Mouse (Mus musculus): Measurements from ENCODE around the gene H2afj. TPM values are rescaled to one million over a fixed set of nuclear protein-coding genes. Genes with fewer than 3 reads are reported as not detected.

The H2afj gene
- total RNA-seq, 2 experiments from 2014 or later = 56.9 to 66.7 TPM

DNA sequence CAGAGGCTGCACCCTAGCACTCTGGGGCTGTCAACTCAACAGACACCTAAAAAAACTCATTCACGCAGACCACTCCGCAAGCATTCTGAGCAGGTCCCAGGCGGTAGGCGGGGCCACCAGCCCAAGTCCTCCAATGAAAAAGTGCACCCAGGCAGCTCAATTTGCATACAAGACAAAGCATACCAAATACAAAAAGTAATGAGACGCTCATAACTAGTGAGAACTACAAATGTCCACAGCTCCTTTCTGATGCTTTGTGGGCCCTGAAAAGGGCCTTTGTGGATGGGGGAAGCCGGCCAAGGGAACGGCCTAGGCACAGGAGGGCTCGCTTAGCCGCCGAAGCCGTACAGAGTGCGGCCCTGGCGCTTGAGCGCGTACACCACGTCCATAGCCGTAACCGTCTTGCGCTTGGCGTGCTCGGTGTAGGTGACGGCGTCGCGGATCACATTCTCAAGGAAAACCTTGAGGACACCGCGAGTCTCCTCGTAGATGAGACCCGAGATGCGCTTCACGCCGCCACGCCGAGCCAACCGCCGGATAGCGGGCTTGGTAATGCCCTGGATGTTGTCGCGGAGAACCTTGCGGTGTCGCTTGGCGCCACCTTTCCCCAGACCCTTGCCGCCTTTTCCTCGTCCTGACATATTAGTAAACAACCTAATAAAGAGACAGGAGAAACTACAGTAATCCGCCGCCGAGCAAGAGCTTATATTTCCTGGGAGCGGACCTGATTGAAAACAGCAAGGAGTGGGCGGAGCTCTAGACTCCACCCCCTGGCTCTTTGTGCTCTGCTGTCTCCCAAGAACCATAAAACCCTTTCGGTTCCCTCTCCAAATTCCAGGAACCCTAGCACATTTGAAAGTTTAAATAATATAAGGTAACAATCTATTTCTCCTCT lies 4.1 kb upstream of the H2afj start, which contains the start of gene Hist4h4:
Hist4h4 (minus strand) TSS at position 677 of the 895 bp plus-strand sequence.
- DNase-seq (ENCODE audit: low spot score in 2 of 2) = peak; percentile 96 to 98
- intact Hi-C loops (cut with DNase I) = loop anchor here (1.0 to 10.0 kb wide), 2 partner anchors 23 to 269 kb away; partner anchors contain the start of gene BC049715

DNA sequence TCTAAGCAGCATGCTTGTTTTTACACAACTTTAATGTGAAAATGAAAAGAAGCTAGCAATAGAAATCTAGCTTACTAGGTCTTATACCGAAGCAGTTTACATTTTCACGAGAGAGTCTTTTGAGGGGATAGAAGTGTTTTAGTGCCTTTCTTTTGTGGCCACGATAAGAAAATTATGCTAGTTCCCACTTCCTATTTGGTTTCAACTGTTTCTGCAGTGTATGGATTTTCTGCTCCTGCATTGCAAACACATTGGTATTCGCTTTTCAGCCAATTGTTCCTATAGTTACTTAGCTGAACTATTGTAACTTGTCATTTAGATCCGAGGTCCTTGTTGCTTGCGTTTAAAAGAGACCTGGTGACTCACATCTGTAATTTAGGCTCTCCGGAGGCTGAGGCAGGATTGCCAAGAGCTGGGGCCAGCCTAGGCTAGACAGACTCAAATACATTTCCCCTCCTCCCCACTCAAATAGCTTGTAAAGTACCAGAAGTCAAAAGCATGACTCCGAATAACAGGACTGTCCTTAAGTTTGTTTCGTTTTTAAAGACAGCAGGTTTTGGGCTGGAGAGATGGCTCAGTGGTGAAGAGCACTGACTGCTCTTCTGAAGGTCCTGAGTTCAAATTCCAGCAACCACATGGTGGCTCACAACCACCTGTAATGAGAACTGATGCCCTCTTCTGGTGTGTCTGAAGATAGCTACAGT lies 3.2 kb upstream of the H2afj start:
- intact Hi-C loops (cut with DNase I) = loop anchor here (1.0 to 10.0 kb wide), 2 partner anchors 22 to 270 kb away; partner anchors contain the start of gene BC049715
- DNase-seq (ENCODE audit: low spot score in 2 of 2) = no peak

GRCm38 (mm10) chr6:136805409-136805775 lies 2.7 kb upstream of the H2afj start:
- intact Hi-C loops (cut with DNase I) = loop anchor here (10.0 kb wide), 1 partner anchor 271 kb away; no protein-coding TSS in a partner anchor

GRCm38 (mm10) chr6:136806819-136807218 lies 1.2 kb upstream of the H2afj start:
- DNase-seq (ENCODE audit: low spot score in 2 of 2) = no peak
- intact Hi-C loops (cut with DNase I) = loop anchor here (10.0 kb wide), 1 partner anchor 272 kb away; no protein-coding TSS in a partner anchor

More at GRCm38 (mm10) chr6:136805409-136805775, 2.7 kb upstream of the H2afj start:
- no peak for DNase-seq (ENCODE audit: low spot score in 2 of 2)

DNA sequence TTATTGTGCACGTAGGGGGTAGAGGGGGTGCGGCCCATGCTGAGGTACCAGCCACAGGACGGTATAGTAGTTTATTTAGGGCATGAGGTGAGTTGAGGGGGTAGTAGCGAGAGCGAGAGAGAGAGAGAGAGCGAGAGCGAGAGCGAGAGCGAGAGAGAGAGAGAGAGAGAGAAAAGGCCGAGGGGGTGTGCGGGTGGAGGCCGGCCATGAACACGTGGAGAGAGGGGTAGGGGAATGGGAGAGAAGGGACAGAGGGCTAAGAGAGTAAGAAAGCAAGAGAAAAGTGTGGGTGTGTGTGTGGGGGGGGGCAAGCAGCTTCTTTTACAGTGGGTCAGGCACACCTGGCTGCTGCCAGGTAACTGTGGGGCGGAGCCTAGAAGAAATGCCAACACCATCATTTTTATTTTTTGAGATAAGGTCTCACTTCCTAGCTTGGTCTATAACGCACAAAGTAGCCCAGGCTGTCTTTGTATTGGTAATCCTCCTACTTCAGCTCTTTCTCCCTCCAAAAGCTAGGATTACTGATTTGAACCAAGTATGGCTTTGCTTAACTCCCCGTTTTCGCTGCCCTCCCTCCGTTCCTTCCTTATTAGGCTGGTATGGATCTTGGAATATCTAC lies 540 bp upstream of the H2afj start:
- intact Hi-C loops (cut with DNase I) = loop anchor here (10.0 kb wide), 1 partner anchor 273 kb away; no protein-coding TSS in a partner anchor
- no peak for DNase-seq (ENCODE audit: low spot score in 2 of 2)

- peak; percentile 45 to 66 for DNase-seq (ENCODE audit: low spot score in 2 of 2)
- intact Hi-C loops (cut with DNase I) = loop anchor here (10.0 kb wide), 1 partner anchor 274 kb away; no protein-coding TSS in a partner anchor
Observed at GRCm38 (mm10) chr6:136808631-136809046, 595 bp downstream of the H2afj start.

- intact Hi-C loops (cut with DNase I) = loop anchor here (10.0 kb wide), 1 partner anchor 274 kb away; no protein-coding TSS in a partner anchor
- peak; percentile 39 to 68 for DNase-seq (ENCODE audit: low spot score in 2 of 2)
Observed at GRCm38 (mm10) chr6:136809077-136809476, 1.0 kb downstream of the H2afj start.

DNA sequence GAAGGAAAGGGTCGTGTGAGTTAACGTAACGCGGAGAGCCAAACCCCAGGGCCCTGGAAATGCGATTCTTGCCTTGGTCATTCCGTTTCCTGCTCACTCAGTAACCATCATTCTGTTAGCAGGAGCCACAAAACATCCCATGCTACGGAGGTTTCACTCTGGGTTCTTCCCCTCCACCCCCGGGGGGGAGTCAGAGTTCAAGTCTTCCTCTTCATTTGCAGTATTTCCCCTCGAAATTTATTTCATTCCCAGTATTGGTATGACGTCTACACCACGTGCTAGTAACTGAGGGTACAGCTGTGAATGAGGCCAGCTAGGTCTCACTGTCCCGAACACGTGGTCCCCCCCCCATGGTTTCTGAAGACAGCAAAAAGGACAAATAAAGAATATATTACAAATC lies 1.6 kb downstream of the H2afj start:
- no peak for DNase-seq (ENCODE audit: low spot score in 2 of 2)
- intact Hi-C loops (cut with DNase I) = loop anchor here (10.0 kb wide), 1 partner anchor 275 kb away; no protein-coding TSS in a partner anchor

- no peak for DNase-seq (ENCODE audit: low spot score in 2 of 2)
- intact Hi-C loops (cut with DNase I) = no loop called here
Observed at GRCm38 (mm10) chr6:136811196-136811595, 3.2 kb downstream of the H2afj start.

DNA sequence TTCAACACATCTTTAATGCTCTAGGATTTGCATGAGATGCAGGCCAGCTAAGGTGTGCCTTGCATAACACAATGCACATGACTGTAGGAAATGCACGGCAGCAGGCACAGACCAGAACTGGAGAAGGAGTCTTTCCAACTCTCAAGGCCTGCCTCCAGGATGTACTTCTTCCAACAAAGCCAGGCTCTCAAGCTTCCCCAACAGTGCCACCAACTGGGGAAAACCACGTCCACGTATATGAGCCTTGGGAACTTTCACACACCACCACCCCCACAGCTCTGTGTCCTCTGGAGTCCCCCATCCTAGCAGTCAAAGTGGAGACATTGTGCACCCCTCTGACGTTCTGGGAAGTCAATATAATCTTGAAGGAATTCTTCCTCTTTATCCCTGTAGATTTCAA lies 5.1 kb downstream of the H2afj start:
- intact Hi-C loops (cut with DNase I) = no loop called here
- DNase-seq (ENCODE audit: low spot score in 2 of 2) = peak in 1 of 2 experiments; percentile 60

GRCm38 (mm10) chr6:136815381-136815780 lies 7.3 kb downstream of the H2afj start:
- DNase-seq (ENCODE audit: low spot score in 2 of 2) = no peak
- intact Hi-C loops (cut with DNase I) = no loop called here

DNA sequence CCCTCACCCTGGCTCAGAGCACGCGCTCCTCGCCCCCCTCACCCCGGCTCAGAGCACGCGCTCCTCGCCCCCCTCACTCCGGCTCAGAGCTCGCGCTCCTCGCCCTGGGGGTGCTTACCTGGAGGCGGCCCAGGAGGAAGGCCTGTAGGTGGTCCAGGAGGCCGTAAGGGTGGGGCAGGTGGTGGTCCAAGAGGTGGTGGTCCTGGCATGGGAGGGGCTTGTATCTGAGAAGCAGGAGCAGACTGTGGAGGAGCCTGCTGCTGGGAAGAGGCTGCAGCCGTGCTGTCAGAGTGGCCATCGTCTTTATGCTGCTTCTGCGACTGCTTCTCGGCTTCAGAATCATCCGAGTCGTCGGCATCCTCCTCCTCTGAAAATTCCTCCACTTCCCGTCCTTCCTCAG lies 8.8 kb downstream of the H2afj start:
- intact Hi-C loops (cut with DNase I) = no loop called here
- no peak for DNase-seq (ENCODE audit: low spot score in 2 of 2)

GRCm38 (mm10) chr6:136817549-136817948 lies 9.5 kb downstream of the H2afj start:
- intact Hi-C loops (cut with DNase I) = no loop called here

DNA sequence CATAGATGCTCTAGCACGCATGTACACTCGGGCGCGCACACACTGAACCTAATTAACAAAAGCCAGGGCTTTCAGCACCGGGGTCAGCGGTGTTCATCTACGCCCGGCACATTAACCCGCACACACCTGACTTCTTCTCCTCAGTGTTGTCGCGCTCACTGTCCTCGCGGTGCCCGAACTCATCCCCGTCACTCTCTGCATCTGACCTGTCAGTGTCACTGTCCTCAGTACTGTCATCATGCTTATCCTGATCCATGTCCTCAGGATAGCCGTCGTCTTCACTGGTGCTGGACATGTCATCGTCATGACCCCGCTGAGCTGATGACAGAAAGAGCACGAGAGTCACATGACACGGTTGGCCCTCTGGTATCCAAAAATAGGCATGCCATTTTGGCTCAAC lies 12.3 kb downstream of the H2afj start:
- intact Hi-C loops (cut with DNase I) = no loop called here
- no peak for DNase-seq (ENCODE audit: low spot score in 2 of 2)

More at GRCm38 (mm10) chr6:136817549-136817948, 9.5 kb downstream of the H2afj start:
- peak; percentile 84 to 98 for DNase-seq (ENCODE audit: low spot score in 2 of 2)

DNA sequence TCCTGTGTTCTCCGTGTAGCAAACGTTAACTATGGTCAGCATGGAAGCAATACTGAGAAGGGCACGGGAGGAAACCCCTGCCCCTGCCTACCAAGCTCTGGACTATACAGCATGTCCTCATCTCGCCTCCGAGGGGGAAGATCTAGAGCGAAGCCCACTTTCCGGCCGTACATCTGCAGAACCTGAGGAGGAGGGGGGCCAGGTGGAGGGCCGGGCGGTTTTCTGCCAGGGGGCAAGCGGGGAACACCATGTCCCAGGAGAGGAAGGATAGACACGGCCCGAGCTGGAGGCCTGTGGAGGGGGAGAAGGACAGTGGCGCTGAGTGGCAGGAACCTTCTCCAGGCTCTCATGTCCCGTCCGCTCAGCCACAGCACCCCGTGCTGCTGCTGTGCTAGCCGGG lies 13.0 kb downstream of the H2afj start:
- DNase-seq (ENCODE audit: low spot score in 2 of 2) = no peak
- intact Hi-C loops (cut with DNase I) = no loop called here

GRCm38 (mm10) chr6:136824987-136825386 lies 16.9 kb downstream of the H2afj start:
- no peak for DNase-seq (ENCODE audit: low spot score in 2 of 2)
- intact Hi-C loops (cut with DNase I) = no loop called here

DNA sequence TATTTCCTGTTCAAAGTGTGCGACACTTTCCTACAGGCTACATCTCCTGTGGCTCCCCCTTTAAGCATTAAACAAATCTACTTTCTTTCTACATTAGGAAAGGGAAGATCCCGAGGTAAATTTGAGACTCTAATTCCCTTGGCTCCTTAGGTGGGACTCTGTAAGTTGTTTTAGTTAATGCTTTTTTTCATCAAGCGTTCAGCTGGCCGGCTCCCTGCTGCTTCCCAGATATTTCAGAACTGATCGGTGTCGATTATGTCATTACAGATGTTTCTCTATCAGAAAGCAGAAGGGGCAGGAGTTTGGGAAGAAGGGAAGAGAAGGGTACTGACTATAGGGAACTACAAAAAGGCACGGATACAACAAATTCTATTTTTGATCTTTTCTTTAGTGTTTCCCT lies 19.1 kb downstream of the H2afj start:
- intact Hi-C loops (cut with DNase I) = loop anchor here (1.0 kb wide), 1 partner anchor 23 kb away; the partner anchor contains the start of gene Hist4h4
- no peak for DNase-seq (ENCODE audit: low spot score in 2 of 2)

DNA sequence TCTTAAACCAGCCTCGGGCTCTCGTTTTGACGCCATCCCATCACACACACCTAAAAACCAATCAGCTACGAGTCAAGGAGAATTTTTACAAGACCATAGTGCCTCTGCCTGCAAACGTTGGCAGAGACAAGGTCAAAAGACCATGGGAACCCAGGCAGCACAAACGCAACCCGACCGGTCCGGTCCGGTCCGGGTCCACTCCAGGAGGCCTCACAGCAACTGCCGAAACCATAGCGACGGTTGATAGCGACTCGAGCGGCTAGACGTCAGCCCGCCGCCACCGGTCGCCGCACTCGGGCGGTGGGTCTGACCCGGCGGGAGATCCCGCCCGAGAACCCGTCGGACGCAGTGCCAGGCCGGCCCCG lies 19.5 kb downstream of the H2afj start, which contains the start of gene BC049715:
BC049715 (plus strand) TSS at position 111 of the 365 bp plus-strand sequence.
- intact Hi-C loops (cut with DNase I) = loop anchor here (1.0 kb wide), 1 partner anchor 23 kb away; the partner anchor contains the start of gene Hist4h4
- DNase-seq (ENCODE audit: low spot score in 2 of 2) = no peak

DNA sequence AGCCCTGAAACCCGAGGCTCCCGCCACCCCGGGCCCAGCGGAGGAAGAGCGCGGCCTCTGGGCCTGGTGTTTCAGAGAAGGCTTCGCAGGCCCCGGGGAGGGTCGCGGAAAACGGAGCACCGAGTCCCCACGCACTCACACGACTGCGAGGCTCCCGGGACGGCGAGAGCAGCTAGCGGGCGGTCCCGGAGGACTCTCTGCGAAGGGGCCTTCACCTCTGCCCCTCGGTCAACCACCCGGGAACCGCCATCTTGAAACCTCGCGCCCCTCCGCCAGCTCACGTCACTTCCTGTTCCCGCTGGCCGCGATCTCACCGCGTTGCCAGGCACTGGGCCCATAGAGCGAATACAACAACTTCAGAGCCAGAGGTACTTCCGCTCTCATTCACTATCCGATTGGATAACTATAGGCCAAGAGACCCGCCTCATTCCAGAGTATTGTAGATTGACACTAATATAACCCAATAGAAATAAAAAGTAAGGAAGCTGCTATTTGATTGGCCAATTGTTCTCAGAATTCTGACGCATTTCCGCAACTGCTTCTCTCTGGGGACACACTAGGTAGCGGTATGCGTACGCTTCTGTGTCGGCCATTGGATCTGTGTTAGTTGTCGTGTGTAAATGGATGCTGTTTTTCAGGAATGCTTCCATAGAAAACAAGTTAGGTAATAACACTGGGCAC lies 20.0 kb downstream of the H2afj start, which contains the start of gene Wbp11:
Wbp11 (minus strand) TSS at position 353 of the 681 bp plus-strand sequence.
- intact Hi-C loops (cut with DNase I) = loop anchor here (1.0 kb wide), 1 partner anchor 24 kb away; the partner anchor contains the start of gene Hist4h4
- DNase-seq (ENCODE audit: low spot score in 2 of 2) = peak; percentile 97 to 99
